Mouse (Mus musculus): Measurements from ENCODE around the gene Vmn2r73. TPM values are rescaled to one million over a fixed set of nuclear protein-coding genes. Genes with fewer than 3 reads are reported as not detected.
"Not testable (repeated sequence)": the region's sequence is repeated elsewhere in the genome, so short reads cannot be mapped to it uniquely, and the experiment has no call there.

Vmn2r73 gene
- not detected in 2 replicates for polyA plus RNA-seq (2014; fragmentation: Nextera tagmentation; extraction: Ambion mirVana)

DNA sequence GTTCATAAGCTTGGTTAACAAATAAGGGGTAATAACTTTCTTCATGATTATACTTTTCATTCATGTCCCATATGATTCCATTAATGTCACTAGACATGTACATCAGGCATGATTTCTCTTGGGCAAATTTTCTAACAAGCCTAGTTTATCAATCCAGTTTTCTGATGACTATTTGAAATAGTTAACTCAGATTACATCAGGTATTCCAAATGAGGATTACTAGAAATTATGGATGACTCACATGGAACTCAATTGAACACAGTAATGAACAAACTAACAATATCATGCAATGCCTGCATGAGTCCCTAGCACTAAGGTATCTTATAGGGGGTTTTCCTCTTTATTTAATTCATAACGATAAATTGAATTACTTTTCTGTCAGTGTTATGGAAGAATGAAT is at the start of gene Vmn2r73:
Gene Vmn2r73, minus strand, starts transcription at position 101 of the 400 bp plus-strand sequence.
- Histone ChIP-seq H3K4me2 (no peak within 1 kb of the TSS), H3K27me3 (ENCODE audit: control insufficient read depth, insufficient read depth, low read length) (no peaks in the 10 kb centered on the region), H3K36me3 (ENCODE audit: control insufficient read depth, insufficient read depth, low read length) (no peaks in the 10 kb centered on the region), H3K9ac (ENCODE audit: low read depth, low read length) (no peak within 1 kb of the TSS), H3K4me3 (ENCODE audit: low read depth, low read length) (no peak within 1 kb of the TSS), H3K4me1 (ENCODE audit: control insufficient read depth, insufficient read depth, low read length) (no peaks in the 10 kb centered on the region), H3K9me3 (replicated peaks; ENCODE audit: control insufficient read depth, low read length) (no peaks in the 10 kb centered on the region), H3K27ac (ENCODE audit: low read depth, low read length) (no peak within 1 kb of the TSS)
- 65% methylated on average over 1 of the region's 1 CpGs for WGBS (ENCODE audit: insufficient replicate concordance)
- no peak for ATAC-seq (replicated peaks; ENCODE audit: insufficient number of reproducible peaks, low FRiP score, low TSS enrichment)

GRCm38 (mm10) chr7:85840090-85840948 is 35.7 kb downstream of the Vmn2r73 start:
- no peak for ATAC-seq (replicated peaks; ENCODE audit: insufficient number of reproducible peaks, low FRiP score, low TSS enrichment)
- Histone ChIP-seq H3K27ac (ENCODE audit: low read depth, low read length) (no peak overlapping the region), H3K9me3 (replicated peaks; ENCODE audit: control insufficient read depth, low read length) (no peaks in the 10 kb centered on the region), H3K9ac (ENCODE audit: low read depth, low read length) (no peak overlapping the region), H3K27me3 (ENCODE audit: control insufficient read depth, insufficient read depth, low read length) (no peaks in the 10 kb centered on the region), H3K4me1 (ENCODE audit: control insufficient read depth, insufficient read depth, low read length) (no peaks in the 10 kb centered on the region), H3K4me2 (no peak overlapping the region), H3K4me3 (ENCODE audit: low read depth, low read length) (no peak overlapping the region), H3K36me3 (ENCODE audit: control insufficient read depth, insufficient read depth, low read length) (no peaks in the 10 kb centered on the region)
- WGBS (ENCODE audit: insufficient replicate concordance) = 20% methylated on average over 2 of the region's 2 CpGs

DNA sequence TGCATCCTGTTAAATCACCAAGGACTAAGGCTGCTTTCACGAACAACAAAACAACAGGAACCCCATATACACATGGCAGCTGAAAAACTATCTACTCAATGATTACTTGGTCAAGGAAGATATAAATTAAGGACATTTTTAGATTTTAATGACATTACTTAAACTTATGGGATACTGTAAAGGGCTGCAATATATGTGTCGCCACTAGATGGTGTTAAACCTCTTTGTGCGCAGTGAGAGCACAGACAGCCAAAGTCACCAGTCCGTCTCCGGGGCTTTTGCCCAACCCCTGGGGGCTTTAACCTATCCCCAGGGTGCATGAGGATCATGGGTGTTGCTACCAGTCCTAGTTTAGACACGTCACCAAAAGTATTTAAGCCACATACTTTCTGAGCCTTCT is 58.0 kb downstream of the Vmn2r73 start:
- ATAC-seq (replicated peaks; ENCODE audit: insufficient number of reproducible peaks, low FRiP score, low TSS enrichment); H3K9ac ChIP-seq (ENCODE audit: low read depth, low read length); H3K4me1 ChIP-seq (ENCODE audit: control insufficient read depth, insufficient read depth, low read length); H3K4me3 ChIP-seq (ENCODE audit: low read depth, low read length); H3K9me3 ChIP-seq (replicated peaks; ENCODE audit: control insufficient read depth, low read length); H3K27ac ChIP-seq (ENCODE audit: low read depth, low read length); H3K27me3 ChIP-seq (ENCODE audit: control insufficient read depth, insufficient read depth, low read length); H3K36me3 ChIP-seq (ENCODE audit: control insufficient read depth, insufficient read depth, low read length); H3K4me2 ChIP-seq: not testable (repeated sequence)
- 12% methylated on average over 6 of the region's 6 CpGs for WGBS (ENCODE audit: insufficient replicate concordance)

Other genes starting within 250 kb of the Vmn2r73 start
- gene Vmn2r72, start 121.2 kb downstream of the Vmn2r73 start, polyA plus RNA-seq (2014; fragmentation: Nextera tagmentation; extraction: Ambion mirVana) = not detected in 2 replicates
- not detected in 2 replicates for gene Vmn2r74, start 85.4 kb upstream of the Vmn2r73 start, polyA plus RNA-seq (2014; fragmentation: Nextera tagmentation; extraction: Ambion mirVana)